Mouse (Mus musculus) ZHBTc4 (cell line): ENCODE measurements at regions not wholly inside any gene's neighbourhood (a gene's known extent, or its start where the extent isn't known, plus 50 kb on each side); places are given as distances from the start of the nearest gene placed in this dataset.
"Not testable (repeated sequence)": the region's sequence is repeated elsewhere in the genome, so short reads cannot be mapped to it uniquely, and the experiment has no call there.

Experiments used
- DNase-seq: peaks from one replicate; pipeline ENCODE4 v3.0.0-alpha.2; 2011; ENCODE audit warnings: low read depth, low spot score

GRCm38 (mm10) chr15:19980625-19981024, 468.4 kb upstream of the Cdh12 start:
- not testable (repeated sequence) for DNase-seq

DNA sequence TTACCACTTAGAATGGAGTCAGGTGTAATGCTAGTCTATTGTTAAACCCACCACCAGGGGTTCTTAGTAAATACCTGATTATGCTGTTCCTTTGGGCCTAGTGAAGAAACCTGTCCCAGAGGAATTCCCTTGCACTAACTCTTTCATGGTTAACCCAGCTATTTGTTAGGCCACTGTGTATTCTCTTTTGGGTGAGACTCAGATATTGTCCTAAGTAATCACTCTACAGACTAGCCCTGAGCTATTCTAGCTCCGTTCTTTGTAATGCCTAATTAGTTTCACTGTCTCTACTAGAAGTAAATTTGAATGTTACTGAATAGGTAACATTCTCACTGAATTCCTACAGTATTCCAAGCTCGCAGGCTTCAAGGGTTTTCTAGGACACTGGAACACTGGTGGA, 464.1 kb upstream of the Cdh12 start:
- peak; percentile 59 for DNase-seq

DNA sequence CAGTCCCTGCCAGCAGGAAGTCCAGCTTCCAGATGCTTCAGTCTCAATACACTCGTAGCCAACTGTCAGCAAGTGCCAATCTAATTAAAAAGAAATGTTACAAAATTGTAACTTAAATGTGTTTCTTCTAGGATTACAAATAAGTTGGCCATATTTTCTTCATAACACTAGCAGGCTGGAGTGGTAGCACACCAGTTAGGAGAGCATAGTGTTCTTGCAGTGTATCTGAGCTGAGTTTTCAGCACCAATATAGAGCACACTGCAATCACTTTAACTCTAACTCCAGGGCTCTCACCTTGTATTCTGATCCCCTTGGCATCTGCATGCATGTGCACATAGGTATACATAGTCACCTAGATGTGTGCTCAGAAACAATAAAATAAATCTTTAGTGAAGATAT, 417.3 kb upstream of the Cdh12 start:
- no peak for DNase-seq

DNA sequence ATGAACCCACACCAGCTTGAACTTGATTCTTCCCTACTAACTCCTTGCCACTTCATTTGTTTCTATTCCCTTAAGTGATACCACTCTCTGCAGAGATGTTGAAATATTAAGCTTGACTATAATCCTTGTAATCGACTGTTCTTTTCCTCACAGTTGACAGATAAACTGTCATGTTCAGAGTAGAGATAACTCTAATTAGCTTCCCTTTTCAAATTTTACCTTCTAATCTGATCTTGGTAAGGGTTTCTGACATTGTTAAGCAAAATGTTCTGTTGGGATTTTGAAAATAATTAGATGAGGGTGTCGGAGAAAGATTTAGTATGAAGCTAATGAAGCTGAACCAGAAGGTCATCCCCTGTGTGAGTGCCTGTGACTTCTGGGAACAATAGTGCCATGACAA, 414.7 kb upstream of the Cdh12 start:
- DNase-seq, result no peak

DNA sequence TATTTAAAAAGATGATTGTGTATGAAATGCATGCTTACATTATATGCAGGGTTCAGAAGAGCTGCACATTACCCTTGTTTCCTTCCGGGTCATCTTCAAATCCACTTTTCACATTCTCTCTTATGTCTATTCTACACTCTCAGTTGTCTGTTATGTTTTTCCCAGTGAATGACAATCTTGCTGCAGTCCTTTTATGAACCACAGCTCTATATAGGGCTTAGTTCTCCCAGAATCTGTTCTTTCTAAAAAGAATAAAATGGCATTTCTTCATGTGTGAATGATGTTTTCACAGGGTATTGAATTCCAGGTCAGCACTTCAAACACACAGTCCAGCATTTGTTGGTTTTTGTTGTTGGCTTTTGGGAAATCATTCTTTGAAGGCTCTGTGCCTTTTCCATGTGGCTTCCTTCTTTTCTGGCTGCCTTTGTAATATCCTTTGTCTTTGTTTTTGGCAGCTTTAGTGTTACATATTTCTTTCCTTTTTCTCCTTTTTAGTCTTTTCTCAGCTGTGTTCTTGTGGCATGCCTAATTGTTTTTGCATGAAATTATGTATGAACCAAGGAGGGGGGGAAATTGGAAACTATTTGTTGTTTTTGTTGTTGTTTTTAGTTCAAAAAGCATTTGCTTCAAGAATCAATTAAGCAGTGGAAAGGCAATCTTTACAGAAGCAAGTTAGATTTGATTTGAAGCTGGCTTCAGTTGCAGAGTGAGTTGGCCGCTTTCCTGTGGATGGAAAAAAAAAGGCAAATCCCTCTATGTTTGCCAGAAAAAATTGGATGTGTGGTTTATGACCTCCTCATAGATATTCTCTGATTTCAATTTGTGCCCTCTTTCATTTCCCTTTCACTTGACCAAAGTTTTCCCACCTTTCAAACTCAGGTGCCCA, 410.3 kb upstream of the Cdh12 start:
- DNase-seq, result no peak

DNA sequence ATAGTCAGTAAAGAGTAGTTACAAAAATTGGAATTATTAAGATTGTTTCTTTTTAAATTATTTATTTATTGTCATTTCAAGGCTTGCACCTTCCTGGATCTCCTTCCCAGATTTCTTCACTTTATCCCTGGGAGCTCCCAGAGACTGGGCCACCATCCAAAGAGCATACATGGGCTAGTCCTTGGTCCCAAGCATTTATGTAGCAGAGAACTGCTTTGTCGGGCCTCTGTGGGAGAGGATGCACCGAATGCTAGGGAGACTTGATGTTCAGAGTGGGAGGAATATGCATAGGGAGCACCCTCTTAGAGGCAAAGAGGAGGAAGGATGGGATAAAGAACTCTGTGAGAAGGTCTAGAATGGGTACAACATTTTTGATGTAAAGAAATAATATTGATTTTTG, 409.0 kb upstream of the Cdh12 start:
- no peak for DNase-seq

GRCm38 (mm10) chr15:20084958-20085357, 364.1 kb upstream of the Cdh12 start:
- DNase-seq, result no peak

DNA sequence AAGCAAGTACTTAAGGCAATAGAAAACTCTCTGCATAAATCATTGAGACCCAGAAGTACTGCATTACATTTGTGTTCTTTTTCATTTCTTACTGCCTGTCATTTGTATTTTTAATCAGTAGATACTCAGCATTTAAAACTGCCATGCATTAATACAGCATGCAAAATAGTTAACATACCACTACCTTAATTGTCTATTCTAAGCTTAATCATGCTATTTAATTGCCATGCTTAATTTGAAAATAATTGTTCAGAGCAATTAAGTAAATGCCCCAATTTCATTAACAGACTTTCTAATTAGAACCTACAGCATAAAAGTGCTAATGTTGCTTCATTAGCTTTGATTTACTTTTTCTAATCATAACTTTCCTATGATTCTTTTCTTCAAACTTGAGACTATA, 359.3 kb upstream of the Cdh12 start:
- DNase-seq, result no peak

GRCm38 (mm10) chr15:20090522-20090921, 358.5 kb upstream of the Cdh12 start:
- DNase-seq, result no peak

GRCm38 (mm10) chr15:20095764-20096163, 353.3 kb upstream of the Cdh12 start:
- no peak for DNase-seq

DNA sequence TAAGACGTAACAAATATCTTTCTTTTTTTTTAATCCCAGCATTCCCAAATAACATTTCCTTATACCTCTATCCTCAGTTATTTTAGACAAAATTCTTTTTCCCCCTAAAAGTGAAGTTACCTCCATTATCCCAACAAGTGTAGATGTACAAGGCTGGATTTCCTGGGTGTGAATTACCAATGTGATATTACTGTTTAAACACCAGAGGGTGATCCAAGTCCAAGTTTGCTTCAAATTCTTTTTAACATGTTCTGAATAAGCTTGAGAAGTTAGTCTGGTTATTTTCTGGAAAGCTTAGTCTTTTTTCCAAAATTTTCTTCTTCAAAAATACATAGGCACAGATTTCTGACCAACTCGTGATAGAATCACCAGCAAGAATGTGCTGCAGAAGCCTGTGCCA, 329.5 kb upstream of the Cdh12 start:
- DNase-seq, result no peak

DNA sequence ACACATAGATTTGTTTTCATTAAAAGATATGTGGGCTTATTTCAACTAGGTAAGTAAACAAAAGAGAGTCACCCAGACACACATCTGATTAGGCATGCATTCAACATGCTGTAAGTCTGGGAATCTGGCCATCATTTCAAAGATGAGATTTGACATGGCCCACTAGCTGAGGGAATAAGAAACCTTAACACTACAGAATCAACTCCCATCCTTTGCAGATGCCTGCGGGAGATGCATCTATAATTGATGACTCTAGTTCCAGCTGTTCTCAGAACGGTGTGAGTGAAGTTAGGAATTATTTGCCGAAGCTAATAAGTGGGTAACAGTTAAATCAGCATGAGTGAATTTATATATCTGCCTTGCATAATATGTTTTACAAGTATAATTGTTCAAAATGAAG, 325.5 kb upstream of the Cdh12 start:
- no peak for DNase-seq

- DNase-seq, result no peak
Measured at GRCm38 (mm10) chr15:20135893-20136570, 313.0 kb upstream of the Cdh12 start.

DNA sequence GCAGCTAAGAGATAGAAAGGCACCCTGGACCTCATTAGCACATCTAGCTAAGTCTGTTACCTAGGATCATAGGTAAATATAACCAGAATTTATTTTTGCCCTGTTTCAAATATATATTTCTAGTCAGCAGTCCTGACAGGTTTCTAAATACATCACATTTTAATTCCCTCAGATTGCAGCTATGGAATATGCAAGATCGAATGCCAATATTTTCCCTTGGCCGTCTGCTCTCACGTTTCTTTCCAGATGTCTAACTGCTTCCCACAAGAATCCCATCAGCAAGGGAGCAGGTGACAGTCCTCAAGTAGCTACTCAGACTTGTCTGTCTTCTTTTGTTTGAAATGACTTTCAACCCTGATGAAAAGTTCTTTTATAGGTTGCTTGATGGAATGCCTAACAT, 297.2 kb upstream of the Cdh12 start:
- no peak for DNase-seq
